Mouse (Mus musculus): Measurements from ENCODE around the gene Mrnip.

The Mrnip gene

DNA sequence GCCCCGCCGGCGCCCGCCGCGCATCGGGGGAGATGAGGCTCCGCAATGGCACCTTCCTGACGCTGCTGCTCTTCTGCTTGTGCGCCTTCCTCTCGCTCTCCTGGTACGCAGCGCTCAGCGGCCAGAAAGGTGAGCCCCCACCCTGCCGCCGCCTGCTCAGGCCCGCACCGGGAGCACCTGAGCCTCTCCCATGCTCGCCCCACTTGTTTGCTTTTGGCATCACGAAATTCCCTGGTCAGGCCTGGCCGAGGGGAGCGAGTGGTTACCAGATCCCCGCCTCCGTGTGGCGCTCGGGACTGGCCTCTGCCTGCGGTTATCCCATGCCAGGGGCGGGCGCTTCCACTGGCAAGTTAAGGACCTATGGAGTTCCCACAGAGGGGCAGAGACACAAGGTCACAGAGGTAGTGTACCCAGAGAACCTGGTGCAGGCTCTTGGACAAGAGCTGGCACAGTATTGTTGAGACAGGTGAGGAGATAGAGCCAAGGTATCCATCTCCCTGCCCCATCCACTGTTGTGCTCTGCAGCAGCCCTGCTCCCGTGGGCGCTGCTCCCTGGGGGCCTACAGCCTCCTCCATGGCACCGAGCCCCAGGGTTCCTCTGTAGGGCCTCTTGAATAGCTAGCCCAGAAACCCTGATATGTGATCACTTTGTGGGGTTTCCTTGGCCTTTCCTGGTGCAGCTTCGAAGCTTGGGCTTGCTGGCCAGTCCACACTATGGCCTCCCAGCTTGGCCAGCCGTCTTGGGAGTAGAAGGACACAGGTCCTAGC lies 51.6 kb downstream of the Mrnip start:
- peak; percentile 43 for DNase-seq (ENCODE audit: low read depth, low spot score)

DNA sequence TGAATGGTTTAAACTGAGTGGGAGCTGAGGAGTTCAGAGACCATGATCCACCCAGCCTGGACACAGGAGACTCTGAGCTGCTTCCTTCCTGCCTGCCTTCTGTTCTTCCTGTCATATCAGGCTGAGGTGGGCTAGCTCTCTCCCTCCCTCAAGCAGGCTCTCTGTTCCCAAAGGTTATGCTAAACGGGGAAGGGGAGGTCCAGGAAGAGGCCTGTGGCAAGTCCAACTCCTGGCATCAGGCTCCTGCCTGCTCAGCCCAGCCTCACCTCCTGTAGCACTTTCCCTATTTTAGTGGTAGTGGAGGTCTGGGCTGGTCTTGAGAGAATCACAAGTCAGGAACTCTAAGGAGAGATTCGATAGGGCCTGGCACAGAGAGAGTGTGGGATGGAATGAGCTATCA lies 52.2 kb downstream of the Mrnip start:
- no peak for DNase-seq (ENCODE audit: low read depth, low spot score)

DNA sequence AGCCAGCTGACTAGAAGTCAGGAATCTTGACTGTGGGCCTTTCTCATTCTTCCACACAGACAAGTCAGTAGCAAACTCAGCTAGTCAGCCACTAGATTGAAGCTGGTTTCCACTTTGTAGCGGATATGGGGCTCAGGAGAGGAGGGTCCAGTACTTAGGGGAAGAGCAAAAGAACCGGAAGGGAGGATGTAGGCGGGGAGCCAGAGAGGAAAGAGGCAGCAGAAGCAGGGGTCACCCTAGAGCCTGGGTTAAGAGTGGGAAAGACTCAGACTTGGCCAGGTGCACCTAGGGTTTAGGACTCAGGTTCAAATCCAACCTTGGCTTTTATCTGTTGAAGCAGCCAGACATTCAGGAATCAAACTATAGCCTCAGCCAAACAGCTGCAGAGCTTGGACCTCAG lies 53.0 kb downstream of the Mrnip start:
- DNase-seq (ENCODE audit: low read depth, low spot score), result no peak

DNA sequence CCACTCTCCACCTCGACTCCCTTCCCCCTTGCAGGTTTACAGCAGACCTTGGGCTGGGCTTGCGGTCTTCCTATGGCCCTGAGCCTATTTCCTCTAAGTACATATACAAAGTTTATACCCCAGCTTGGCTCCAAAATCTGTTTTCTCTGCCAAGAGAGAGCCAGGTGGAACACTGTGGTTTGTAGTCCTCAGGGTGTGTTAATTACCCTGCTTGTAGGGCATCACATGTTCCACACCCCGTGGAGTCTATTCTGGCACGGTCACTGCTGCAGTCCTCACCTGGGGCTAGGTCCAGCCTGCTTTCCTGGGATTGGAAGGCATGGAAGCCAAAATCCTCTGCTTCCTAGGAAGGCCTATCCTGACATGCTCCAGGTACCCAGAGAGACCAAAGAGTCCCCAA lies 53.5 kb downstream of the Mrnip start:
- no peak for DNase-seq (ENCODE audit: low read depth, low spot score)

DNA sequence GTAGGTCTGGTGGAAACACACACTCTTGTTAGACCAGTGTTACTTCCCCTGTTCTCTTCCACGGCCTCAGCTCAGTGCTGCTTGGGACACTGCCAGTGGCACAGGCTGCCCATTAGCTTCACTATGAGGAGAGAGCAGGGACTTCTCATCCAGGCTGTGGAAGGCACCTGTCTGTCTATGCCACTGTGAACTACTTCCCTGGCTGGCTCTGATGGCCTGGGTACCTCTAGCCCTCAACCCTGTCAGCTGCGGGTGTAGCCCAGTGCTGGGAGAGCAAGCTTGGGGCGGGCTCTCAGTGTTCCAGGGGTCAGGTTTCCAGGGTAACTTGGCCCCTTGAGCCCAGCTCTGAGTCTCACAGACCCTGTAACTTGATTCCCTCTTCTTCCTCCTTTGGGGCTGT lies 54.5 kb downstream of the Mrnip start:
- no peak for DNase-seq (ENCODE audit: low read depth, low spot score)

DNA sequence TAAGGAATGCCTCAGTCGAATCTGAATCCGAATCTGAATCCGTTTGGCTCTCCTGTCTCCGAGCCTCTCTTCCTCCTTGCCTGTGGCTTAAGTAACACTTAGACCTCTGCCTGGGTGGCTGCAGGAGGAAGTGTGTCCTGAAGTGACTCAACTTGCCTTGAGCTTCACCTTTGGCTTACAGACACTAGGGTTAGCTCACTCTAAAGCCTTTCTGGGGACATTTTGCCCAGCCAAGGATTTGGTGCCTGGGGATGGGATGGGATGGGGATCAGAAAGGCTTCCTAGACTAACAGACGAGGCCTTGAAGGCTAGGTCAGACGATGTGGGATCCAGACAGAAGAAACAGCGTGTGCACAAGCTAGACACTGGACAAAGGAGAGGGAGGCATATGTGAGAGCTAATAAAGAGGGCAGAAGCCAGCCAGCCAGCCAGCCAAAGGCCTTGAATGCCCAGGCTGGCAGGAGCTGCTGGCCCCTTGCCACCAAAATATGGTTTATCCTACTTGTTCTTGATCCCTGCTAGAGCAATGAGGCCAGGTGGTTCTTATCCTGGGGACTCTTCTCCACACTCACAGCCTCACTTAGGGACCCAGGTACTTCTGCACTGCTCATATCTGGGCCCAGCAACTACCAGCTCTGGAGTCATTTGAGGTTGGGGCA lies 55.1 kb downstream of the Mrnip start:
- no peak for DNase-seq (ENCODE audit: low read depth, low spot score)

DNA sequence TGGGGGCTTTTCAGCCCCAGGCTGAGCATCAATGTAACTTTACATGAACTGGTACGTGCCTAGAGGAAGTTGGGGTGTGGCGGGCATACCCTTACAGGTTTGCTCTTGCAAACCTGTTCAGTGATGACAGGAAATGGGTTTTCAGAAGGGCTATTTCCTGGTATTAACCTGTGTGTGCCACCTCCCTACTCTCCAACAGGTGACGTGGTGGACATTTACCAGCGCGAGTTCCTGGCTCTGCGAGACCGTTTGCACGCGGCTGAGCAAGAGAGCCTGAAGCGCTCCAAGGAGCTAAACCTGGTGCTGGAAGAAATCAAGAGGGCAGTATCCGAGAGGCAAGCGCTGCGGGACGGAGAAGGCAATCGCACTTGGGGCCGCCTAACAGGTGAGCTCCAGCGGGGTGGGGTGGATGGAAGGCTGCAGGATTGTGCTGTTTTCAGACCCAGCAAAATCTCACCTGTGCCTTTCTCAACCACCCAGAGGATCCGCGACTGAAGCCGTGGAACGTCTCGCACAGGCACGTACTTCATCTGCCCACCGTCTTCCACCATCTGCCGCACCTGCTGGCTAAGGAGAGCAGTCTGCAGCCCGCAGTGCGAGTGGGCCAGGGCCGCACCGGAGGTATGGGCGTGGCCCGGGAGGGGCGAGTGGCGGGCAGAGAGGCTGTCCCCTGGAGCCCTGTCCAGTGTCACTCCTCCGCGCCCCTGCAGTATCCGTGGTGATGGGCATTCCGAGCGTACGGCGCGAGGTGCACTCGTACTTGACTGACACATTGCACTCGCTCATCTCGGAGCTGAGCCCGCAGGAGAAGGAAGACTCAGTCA lies 56.4 kb downstream of the Mrnip start:
- DNase-seq (ENCODE audit: low read depth, low spot score), result no peak

DNA sequence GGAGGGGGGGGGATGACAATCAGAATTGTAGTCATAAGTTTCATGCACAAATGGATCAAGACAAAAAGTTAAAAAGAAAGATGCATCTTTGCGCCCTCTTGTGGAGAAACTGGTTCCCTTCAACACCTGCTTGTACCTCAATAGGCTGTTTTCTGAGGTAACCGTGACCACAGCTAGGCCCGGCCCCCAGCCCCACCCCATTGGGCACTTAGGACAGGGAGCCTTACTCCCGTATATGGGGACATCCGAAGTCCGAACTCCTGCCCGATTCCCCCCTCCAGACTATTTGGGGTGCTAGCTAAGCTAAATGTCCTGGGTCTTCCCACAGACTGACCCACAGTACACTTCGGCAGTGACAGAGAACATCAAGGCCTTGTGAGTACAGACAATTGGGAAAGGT lies 57.2 kb downstream of the Mrnip start:
- DNase-seq (ENCODE audit: low read depth, low spot score), result peak; percentile 73

DNA sequence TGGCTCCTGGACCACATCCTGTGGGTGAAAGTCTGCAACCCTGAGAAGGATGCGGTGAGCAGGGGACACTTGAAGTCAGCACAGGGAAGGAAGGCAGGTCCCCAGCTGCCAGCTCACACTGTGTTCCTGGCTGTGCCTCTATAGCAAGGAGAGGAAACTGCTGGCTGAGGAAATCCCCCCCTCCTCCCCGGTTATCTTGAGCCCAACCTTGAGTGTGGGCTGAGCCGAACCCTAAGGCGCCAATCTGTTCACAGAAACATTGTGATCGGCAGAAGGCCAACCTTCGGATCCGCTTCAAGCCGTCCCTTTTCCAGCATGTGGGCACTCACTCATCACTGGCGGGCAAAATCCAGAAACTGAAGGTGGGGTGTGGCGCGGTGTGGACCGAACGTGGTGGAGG lies 58.8 kb downstream of the Mrnip start:
- DNase-seq (ENCODE audit: low read depth, low spot score), result no peak

DNA sequence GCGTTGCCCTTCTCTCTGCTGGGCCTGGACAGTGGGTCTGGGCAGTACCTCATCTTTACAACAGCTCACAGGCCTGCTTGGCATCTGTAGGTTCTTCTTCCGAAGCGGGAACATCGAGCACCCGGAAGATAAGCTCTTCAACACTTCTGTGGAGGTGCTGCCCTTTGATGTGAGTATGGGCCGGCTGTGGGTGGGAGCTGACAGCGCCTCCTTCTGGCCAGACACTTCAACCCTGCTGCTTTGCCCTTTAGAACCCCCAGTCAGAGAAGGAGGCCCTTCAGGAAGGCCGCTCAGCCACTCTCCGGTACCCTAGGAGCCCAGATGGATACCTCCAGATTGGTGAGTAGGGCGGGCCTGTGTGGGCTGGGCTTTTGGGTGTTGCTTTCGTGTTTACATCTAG lies 59.7 kb downstream of the Mrnip start:
- DNase-seq (ENCODE audit: low read depth, low spot score), result peak; percentile 76

DNA sequence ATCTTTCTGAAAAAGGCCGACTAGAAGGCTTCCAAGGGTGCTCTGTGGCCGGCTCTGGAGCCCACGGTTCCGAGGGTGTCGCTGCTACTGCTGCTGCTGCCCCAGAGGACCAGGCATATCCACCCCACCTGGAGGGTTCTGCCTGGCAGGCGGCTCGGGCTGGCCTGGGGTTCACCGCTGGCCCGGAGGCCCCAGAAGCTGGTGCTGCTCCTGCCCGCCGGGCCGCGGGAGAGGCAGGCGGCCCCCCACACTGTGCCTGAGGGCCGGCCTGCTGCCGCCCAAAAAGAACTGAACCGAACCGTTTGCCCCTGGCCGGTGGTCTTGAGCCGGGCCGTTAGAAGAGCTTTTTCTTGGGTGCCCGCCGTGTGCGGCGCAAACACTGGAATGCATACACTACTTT lies 60.4 kb downstream of the Mrnip start:
- peak; percentile 12 for DNase-seq (ENCODE audit: low read depth, low spot score)

DNA sequence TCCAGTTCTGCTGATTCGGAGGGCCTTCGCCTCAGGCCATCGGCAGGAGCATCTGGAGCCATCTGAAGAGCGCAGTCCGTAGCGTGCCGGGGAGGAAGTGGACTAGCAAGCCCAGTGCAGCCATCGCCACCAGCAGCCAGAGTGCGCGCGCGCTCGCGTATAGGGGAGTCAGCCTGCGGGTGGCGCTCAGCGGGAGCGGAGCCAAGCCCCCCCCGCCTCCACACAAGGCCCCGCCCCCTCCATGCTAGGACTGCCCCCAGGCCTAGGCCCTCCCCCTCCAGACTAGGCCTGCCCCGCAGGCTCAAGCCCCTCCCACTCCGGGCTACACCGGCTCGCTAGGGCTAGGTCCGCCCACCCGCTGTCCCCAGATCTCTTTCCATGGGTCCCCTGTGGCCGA lies 62.3 kb downstream of the Mrnip start:
- peak; percentile 96 for DNase-seq (ENCODE audit: low read depth, low spot score)

DNA sequence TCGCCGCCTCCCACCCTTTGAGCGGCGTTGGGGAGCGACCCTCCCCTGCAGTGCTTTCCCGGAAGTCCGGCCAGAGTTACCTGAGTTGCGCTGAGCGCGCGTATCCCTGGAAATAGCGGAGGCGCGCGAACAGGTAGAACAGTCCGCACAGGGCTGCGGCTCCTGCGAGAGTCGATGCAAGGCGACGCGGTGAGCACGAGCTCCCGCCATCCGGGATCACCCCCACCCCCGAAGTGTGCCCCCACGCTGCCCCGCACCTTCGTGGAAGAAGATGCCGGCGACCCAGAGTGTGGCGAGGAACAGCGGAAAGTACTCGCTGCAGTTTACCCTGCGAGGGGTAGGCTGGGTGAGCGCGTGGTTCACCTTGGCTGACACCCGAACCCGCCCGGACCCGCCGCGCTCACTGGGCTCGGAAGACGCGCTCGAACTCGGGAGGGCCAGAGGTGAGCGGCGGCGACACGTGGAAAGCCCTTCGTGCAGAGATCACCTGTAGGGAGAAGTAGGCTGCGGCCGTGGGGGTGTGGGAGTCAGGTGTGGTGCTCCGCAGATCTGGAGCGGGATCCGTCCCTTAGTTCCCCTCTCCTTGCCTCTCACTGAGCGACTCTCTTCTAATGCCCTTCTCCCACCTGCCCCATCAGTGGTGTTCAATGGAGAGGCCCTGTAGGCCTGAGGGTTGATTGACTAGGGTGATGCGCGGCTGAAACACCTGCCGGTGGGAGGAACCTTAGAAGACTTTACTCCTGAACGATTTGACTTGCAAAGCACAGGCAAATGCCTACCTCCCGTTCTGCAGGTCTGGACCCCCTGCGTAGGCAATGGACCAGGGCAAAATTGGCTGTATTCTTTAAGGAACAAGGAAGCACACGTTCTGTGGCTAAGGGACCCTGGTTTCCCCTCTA lies 62.9 kb downstream of the Mrnip start:
- DNase-seq (ENCODE audit: low read depth, low spot score), result peak; percentile 66

DNA sequence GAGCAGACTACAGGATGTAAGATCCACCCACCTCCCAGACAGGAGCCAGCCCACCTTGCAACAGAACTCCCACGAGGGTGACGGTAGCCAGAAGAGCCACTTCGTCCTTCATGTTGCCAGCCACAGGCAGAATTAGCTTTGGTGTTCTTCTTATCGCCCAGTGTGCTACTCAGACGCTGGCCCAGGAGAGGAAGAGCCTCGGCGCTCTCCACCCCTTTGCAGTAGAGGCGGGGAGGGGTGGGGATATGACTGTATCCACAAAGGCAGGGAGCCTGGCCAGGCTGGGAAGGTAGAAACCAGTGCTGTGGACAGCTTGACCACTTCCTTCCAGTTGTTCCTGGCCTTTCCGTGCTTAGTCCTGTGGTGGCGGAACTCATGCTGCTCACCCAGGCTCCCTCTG lies 64.1 kb downstream of the Mrnip start, which contains the start of gene Ltc4s:
TSS of gene Ltc4s (minus strand) at position 293 of the 400 bp plus-strand sequence.
- DNase-seq (ENCODE audit: low read depth, low spot score), result no peak

DNA sequence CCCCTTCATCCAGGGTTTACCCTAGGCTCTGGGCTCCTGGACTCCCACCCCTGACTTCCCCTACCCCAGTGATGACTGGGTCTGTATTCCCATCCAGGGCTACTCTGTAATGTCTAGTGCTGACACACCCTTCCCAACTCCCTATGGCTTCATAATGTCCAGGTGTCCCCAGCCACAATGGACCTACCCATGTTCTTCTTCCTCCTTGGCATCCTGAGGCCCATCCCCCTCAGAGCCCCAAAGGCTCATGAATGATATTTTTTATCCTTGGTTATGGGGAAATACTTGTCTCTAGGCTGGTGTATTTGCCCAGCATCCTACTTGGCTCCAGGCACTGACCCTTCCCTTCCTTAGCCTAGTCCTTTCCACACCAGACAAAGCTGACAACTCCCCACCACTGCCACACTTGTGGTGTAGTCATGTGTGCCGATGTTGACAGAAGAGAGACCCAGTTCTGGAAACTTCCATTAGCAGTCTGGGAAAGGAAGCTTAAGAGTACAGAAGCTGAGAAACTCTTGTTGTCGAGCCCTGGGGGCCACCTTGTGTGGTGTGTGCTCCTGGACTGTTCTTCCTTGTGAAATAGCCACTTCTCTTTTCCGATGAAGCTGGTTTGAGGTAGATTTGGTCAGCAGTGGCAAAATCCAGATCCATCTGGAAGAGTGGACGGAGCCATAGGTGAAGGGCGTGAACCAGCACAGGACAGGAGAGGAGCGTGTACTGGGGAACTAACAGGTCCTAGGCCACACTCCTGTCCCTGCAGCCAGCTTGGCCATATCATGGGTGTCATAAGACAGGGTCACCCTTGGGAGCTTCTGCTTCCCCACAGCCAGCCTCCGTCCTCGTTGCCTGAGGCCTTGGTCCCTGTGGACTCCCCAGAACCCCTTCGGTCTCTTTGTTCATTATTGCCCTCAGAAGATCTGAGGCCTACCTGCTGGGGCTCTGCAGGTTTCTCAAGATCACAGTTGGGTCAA lies 64.9 kb downstream of the Mrnip start:
- no peak for DNase-seq (ENCODE audit: low read depth, low spot score)

DNA sequence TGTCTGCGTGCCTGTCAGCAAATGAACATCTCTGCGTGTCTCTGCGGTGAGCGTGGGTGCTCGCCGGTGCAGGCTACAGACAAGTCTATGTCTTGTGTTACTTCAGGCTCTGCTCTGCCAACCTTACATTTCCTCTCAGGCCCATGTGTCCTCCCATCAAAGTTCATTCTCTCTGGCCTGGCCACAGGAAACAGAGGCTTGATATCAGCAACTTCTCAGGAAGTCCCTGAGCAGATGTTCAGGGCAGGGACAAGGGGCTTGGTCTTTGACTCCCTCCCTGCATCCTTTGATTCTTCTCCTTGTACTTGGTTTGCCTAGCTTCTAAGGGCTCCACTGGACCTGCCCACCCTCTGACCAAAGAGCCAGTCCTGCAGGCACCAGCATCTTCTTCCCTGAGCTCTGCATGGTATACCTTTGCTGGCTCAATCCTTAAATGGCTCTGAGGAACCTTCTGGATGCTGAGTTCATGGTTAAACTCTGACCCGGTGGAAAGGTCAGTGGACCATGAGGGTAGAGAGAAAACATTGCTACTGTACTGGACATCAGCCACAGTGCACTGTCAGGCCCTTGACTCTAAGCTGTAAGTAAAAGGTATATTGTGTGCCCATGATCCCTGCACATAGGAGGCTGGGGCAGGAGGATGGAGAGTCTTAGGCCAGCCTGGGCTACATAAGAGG lies 66.1 kb downstream of the Mrnip start:
- no peak for DNase-seq (ENCODE audit: low read depth, low spot score)

DNA sequence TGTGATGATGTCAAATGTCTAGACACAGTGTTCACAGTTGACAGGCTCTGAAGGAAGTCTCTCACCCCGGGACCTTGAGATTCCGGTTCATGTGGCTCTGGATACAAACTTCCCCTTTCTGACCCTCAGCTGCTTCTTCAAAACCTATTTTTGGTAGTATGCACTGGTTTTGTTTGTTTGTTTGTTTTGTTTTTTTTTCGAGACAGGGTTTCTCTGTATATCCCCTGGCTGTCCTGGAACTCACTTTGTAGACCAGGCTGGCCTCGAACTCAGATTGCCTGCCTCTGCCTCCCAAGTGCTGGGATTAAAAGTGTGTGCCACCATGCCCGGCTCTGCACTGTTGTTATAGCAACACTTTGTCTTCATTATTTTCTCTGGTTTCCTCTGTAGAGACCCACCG lies 69.7 kb downstream of the Mrnip start:
- no peak for DNase-seq (ENCODE audit: low read depth, low spot score)

DNA sequence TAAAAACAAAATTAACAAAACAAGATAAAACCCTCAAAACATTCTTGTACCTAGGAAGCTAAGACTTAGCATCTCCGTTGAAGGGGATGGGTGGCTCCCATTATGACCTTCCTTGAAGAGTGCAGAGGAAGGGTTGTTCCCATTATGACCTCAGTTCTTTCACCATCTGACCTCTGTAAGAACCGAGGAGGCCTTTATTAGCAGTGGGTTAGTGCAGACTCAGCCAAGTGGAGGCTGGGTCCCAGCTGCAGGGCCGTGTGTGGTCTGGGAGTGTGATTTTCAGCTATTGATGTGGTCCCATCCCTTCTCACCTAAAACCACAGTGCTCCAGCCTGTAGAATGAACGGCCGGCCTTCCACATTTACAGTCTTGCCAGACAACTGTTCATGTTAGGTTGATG lies 71.0 kb downstream of the Mrnip start:
- DNase-seq (ENCODE audit: low read depth, low spot score), result peak; percentile 53

DNA sequence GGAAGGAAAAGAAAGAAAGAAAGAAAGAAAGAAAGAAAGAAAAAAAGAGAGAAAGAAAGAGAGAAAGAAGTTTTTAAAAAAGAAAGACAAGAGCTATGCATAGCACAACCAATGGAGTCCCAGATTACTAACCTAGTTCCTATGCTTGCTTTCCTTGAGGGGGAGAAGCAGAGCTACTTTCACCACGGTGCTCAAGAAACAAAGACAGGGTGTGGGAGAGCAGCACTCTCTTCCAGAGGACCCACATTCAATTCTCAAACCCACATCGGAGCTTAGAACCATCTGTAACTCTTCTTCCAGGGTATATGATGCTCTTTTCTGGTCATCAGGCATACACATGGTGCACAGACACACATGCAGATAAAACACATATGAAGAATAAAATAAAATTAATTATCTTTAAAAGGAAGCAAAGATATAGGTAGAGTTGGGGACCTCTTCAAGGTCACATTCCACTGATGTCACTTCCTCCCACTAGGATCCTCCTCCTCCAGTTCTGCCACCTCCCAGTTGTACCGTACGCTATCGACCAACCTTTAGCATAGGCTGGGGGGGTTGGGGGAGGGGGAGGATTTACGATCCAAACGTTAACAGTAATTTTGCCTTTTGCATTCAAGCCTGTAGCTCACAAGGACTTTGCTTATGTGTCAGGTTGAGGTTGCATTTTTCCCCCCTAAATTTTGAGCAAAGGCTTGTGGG lies 74.4 kb downstream of the Mrnip start:
- DNase-seq (ENCODE audit: low read depth, low spot score), result no peak

Data from ZHBTc4 (cell line).